Mouse (Mus musculus) mature B cell (primary cell): Measurements from ENCODE around the gene Fmnl3.

Experiments
- in situ Hi-C: fragments of 300-500 bp; cut with MboI; formaldehyde crosslinking; loops from 2 replicates; pipeline ENCODE4 v1.14.3; 2019

The Fmnl3 gene

DNA sequence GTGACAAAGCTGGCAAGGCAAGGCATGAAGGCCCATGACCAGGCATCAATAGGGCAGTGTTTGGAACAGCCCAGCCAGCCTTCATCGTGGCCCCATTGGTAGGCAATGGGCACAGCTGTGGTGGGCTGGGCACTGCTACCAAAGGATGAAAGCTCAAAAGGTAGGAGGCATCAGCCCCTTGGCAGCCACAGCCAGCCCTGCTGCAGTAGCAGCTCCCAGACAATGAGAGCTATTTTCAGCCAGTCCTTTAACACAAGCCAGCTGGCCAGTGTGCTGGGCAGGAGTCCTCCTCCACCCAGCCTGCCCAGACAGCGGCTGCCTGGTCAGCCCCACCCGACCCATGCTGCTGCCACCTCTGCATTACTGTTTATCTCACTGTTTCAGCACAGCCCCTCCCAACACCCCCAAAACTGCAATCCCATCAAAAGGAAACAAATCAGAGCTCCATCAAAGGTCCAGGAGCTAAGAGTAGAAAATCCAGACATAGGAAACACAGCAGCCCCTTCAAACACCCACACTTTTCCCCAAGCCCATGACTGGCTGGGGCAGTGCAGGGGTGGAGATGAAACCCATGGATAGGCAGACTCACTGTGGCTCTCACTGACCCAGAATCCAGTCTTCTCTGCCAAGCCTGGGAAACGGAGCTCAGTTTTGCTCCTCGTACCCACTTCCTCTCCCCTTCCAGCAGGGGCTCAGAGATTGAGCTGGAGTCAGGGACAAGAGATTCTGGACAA is 26.7 kb downstream of the Fmnl3 start:
- in situ Hi-C loops: no loop called here

DNA sequence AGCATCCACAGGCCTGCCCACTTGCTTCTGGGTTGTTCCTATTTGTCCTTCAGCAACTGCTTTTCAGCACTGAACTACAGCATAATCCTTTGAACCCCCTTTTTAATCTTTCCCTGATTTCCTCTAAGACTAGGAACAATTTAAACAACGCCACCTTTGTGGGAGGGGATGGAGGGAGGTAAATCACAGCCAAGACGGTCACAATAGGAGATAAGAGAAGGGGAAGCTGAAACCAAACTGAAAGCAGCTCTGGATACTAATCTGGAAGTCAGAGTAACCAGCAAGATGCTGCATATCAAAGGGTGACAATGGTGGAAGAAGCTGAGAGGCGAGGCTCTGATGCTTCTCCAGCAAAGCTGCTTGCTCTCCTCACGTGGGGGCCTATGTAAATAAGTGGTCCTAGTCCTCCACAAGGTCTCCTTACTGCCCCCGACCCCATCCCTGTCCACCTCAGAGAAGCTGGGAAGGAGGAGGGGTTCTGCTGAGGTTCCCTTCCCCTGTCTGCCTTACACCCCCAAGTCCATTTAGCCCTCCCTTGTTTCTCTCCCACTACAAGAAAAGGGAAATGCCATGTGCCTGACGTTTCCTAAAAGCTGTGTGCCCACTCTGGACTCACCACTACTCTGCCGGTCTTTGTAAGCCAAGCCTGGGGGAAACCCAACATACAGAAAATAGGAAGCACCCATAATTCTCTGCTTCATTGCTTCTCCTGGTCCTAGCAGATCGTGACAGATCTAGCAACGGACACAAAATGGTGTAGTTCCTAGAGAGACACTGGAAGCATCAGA is 27.9 kb downstream of the Fmnl3 start:
- in situ Hi-C loops: no loop called here

DNA sequence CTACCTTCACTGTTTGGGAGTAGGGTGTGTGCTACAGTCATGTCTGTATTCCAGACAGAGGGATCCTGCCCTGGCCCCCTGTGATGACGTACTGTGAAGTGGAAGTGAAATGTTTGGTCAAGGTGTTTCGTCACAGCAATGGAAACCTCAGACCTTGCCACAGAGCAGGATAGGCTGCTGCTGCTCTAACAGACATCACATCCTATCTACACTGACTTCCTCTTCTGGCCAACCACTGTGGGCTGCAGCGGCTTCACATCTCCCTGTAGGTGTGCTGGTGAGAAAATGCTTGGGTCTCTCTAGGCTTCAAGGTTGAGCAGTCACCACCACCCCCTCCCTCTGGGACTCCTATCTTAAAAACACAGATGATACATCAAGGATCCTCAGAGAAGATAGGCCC is 29.2 kb downstream of the Fmnl3 start:
- in situ Hi-C loops: no loop called here

DNA sequence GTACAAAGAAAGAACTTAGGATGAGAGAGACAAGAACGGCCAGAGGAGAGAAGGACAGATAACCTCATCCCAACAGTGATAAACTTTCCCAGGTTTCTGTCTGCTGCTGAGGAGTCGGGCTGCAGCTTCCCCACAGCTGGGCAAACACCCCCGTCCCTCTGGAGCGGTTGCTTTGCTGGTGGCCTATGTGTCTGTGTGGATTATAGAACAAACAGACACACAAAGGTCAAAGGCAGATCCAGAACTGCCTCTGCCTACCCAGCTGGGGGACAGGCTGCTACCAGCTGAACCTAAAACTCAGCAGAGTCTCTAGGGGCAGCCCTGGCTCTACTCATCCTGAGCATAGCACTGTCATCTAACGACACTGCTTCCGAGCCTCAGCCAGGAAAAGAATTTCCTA is 30.6 kb downstream of the Fmnl3 start:
- in situ Hi-C loops: no loop called here

DNA sequence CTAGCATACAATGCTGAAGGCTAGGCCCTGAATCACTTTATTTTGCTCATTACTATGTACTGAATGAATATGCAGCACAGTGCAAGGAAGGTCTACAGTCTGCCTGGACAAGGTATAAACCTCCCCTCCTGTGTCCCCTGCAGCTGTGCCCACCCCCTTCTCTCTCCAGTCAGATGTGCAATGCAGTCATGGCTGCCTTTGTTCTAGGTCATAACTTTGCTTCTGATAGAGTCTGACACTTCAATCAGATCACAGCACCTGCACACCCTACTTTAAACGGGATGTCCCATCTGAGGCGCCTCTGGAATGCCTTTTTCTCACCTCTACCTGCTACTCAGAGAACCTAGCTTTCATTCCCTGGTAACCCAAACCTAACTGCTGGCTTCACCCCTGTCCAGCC is 31.4 kb downstream of the Fmnl3 start:
- in situ Hi-C loops: no loop called here

DNA sequence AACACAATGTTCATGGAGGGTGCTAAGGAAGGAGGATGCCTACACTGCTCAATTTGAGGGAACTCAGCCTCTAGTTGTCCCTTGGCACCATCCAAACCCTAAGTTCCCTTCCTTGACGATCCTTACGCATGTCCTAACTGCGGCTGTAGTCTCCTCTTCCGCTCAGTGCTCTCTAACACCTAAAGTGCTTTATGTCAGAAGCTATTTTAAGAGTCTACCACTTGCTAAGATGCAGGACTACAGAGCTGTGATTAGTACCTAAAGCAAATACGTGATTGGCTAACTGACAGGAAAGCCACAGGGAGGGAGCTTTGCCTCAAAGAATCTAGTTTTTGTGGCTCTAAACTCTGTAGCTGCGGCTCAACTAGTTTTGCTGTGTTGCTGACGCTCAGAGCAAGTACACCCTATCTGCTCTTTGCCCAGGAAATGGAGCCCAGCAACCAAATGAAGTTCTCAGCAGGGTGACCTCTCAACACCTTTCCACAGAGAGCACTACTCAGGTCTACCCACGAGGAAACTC is 34.4 kb downstream of the Fmnl3 start:
- in situ Hi-C loops: no loop called here

DNA sequence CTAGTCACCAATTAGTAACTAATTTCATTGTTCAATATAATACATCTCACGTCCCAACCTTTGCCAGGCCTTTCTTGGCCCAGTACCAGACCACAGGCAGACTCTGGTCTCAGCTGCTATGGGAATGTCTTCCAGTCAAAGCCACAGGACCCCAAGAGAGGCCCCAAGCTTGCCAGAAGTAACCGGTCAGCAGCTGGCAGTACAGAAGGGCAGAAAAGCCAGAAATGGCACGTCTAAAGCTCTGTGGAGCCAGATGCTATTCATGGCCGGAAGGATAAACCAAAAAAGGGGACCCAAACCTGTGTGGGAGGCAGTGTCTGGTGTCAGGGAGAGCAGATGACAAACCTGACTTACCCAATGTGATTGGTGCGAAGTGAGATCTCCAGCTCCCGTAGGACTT is 35.8 kb downstream of the Fmnl3 start:
- in situ Hi-C loops: loop anchor here (5.0 kb wide), 1 partner anchor 33 kb away; no protein-coding TSS in a partner anchor

DNA sequence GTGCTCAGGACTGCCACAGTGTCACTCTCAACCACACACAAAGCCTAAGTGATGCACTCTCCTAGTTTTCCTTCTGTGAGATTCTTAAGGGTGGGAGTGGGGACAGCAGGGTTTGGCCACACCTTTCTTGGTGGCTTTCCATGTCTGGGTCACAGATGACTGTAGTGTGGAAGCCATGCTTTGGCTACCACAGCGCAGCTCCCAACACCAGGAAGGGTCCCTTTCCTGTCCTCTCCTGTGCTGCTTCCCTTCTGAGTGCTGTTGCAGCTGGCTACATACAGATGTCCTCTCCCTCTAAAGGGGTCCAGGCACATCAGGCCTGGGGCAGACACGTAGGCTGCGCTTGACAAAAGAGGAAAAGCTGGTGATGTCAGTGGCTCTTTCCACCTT is 36.6 kb downstream of the Fmnl3 start:
- in situ Hi-C loops: loop anchor here (5.0 kb wide), 1 partner anchor 34 kb away; no protein-coding TSS in a partner anchor

DNA sequence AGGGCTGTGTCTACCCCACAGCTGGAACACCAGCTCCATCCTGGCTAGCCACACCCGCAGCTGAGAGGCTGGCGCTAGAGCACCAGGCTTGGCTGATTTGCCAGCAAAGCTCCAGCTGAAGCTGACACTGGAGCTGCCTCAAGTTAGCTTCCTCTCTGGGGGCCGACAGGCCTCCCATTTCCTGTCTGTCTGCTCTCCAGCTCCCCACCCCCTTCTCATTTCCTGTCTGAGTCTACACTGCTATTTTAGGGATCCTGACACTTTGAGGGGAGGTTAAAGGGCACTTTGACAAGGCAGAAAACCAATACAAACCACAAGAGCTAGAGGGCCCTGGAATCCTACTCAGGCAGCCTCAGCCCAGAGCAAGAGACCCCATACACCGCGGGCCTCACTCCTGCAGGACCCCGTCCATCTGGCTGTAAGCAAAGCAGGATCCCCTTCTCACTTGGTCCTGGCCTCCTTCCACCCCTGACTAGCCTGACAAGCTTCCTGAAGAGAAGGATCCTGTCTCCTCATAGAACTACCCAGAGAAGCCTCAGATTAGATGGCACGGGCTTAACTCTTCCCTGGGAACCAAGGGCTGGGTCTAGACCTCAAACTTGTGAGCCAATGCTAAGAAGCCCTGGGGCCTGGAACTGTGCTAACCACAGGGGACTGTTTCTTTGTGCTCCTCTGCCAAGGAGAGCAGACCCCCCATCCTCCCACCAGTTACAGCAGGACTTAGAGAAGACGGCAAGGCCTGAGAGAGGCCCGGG is 37.2 kb downstream of the Fmnl3 start:
- in situ Hi-C loops: loop anchor here (5.0 kb wide), 1 partner anchor 34 kb away; no protein-coding TSS in a partner anchor

DNA sequence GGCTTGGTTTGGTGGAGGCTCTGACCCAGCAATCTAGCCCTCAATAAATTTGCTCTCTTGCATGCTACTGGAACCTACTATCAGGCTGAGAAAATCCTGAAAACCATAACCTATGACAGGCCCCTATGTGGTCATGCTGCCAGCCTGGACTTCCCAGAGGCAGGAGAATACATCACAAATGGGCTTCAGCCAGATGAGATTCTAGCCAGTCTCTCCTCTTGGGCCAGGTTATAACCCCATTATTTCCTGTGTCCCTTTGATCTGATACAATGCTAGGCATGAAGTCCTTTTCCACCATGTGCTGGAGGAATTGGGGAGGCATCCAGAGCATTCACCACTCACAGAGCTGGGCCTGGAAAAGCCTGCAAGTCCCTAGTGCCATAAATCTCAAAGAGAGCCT is 38.2 kb downstream of the Fmnl3 start:
- in situ Hi-C loops: loop anchor here (5.0 kb wide), 1 partner anchor 35 kb away; no protein-coding TSS in a partner anchor

DNA sequence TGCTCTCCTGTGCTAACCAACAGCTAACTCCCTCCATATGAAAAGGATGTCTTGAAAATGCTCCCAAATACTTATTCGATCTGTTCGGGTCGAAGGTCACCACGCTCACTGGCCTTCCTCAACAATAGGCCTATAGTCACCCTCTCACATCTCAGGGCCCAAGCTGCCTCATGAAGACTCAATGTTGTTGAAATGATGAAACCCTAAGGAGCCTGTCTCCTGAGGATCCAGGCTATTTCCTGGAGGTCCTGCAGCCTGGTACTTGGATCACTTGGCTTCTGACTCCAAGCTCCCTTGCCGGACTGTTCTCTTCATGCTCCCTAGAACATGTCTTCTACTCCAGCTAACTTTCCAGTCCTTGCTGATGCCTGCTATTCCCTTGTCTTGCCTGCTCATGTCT is 38.9 kb downstream of the Fmnl3 start:
- in situ Hi-C loops: loop anchor here (5.0 kb wide), 1 partner anchor 36 kb away; no protein-coding TSS in a partner anchor

DNA sequence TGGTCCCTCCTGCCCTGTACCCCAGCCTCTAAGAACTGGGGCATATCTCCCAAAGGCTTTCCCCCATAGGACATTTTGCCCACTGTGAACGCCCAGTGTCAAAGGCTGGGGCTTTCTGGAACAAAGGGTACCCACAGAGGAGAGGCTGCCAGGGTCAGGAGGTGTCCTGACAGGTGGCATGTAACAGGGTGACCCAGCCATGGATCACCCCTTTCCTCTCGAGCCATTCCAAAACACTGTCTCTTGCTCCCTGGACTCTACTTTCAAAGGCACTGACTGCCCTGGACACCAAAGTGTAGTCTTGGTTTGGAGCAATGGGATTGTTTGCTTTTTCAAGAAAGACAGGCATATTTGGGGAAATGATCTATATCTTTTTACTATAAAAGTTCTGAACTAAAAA is 40.0 kb downstream of the Fmnl3 start:
- in situ Hi-C loops: loop anchor here (5.0 kb wide), 1 partner anchor 37 kb away; no protein-coding TSS in a partner anchor

DNA sequence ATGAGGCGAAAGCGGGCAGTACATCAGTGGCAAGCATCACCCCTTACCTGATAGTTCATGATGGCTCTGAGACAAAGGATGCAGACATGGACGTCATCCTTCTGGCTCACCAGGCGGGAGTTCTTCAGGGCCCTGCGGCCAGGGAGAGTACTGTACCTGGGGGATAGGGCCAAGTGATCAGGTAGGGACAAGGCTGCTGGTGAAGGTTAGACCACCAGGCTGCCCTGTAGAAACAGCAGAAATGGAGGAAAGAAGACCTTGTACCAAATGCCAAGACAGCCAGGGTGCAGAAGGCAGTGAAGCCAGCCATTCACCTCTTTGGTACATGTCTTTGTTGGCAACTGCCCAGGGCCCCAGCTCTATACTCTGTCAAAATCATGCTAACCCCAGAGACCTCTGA is 42.3 kb downstream of the Fmnl3 start:
- in situ Hi-C loops: no loop called here

DNA sequence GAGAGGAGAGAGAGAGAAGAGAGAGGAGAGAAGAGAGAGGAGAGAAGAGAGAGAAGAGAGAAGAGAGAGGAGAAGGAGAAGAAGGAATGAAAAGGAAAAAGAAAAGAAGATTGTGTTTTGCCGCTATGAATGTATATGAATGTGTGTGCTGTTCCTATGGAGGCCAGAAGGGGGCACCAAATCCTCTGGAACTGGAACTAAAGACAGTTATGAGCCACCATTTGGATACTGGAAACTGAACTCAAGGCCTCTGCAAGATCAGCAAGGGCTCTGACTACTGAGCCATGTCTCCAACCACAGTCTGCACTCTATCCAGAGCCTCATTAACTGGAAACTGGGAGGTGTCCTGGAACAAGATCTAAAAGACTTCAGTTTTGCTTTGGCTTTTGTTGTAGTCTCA is 43.3 kb downstream of the Fmnl3 start:
- in situ Hi-C loops: no loop called here

DNA sequence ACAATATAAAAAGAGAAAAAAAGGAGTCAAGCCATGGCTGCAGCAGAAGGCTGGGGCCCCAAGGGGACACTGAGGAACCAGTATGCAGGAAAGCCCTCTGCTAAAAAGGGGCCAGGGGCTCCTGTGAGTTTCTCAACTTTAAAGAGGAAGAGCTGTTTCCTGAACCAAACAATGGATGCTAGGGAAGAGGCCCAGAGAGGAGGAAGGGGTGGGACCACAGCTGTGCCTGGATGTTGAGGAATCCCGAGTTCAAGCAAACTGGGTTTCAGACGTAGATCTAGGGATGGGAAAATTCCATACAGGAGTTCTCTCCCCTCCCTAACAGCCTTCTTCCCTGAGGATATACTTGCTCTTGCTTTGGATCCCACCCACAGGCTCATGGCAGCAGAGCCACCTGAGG is 43.9 kb downstream of the Fmnl3 start:
- in situ Hi-C loops: no loop called here

DNA sequence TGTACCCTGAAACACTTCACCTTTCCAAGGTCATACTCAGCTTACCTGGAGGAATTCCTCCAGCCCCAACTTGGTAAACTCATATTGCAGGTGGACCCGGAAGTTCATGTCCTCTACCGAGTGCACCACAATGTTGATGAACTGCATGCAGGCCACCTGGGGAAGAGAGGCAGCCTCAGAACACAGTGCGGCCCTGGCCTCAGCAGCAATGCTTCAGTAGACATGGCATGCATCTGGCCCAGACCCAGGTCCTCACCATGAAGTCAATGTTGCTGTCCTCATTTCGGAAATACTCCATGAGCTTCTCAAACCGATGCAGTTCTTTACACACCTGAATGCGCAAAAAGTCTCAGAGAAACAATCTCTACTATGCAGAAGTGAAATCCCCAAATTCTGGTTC is 44.7 kb downstream of the Fmnl3 start:
- in situ Hi-C loops: no loop called here

DNA sequence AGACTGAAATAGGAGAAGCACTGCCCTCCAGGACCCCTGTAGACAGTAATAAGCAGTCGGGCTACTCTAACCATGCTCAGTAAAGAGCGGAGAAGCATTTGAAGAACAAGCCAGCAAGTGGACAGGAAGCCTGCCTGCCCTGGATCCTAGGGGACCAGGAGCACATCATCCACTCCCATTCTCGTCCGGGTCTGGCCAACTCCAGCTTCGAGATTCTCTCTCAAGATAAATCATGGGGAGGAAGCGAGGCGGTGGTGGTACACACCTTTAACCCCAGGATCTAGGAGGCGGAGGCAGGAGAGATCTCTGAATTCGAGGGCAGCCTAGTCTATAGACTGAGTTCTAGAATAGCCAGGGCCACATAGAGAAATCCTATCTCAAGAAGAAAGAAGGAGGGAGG is 46.1 kb downstream of the Fmnl3 start:
- in situ Hi-C loops: no loop called here

DNA sequence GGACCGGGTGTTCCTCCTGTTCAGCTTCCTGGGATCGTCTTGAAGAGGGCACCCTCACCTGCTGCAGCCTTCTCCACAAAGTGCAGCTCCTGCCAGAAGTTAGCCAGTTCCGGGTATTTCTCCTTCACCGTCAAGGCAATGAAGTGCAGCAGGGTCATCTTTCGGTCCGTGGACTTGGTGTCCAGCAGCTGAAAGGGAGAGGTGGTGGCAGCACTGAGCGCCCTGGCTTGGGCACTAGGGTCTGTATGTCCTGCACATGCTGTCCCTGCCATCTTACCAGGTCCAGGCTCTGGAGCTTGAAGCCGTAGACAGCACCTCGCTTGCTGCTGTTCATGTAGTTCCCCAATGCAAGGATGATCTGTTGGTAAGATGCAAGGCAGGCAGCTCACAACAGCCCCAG is 49.3 kb downstream of the Fmnl3 start:
- in situ Hi-C loops: no loop called here

DNA sequence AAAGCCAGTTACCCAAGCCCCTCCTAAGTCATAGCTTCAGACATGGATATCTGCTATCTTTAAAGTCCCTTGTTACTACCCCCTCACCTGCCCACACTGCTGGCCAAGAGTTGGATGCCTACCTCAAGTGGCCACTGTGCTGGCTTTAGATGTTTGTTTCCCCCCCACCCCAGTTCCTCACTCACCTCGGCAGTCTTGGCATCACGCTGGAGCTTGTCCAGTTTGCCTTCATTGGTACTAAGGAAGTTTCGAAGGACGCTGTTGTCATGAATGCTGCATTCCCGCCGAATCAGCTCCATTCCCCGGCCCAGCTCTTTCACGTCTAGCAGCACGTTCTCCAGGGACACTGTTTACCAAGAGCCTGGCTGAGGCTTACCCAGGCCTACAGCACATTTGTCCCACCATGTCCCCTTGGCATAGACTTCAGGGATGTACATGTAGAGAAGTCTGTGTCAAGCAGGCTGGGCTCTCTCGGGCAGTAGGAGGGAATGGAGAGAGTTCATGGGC is 50.1 kb downstream of the Fmnl3 start:
- in situ Hi-C loops: no loop called here

DNA sequence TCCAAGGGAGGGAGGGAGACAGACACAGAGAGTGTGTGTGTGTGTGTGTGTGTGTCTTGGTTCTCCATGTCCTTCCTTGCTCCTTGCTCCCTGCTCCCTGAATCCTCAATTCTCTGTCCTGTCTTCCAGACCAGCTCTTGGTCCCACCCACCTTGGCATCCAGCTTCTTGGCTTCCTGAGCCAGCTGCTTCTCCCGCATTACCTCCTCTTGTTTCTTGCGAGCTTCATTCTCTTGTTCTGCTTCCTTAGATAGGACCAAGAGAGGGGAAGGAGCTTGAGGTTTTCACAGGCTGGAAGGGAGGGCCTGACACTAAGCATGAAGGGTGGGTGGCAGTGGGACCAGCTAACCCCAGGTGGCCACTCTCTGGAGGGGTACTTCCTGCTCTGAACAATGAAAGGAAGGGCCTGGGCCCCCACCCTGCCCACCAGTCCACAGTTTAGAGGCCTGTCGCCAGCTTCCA is 50.8 kb downstream of the Fmnl3 start:
- in situ Hi-C loops: no loop called here

DNA sequence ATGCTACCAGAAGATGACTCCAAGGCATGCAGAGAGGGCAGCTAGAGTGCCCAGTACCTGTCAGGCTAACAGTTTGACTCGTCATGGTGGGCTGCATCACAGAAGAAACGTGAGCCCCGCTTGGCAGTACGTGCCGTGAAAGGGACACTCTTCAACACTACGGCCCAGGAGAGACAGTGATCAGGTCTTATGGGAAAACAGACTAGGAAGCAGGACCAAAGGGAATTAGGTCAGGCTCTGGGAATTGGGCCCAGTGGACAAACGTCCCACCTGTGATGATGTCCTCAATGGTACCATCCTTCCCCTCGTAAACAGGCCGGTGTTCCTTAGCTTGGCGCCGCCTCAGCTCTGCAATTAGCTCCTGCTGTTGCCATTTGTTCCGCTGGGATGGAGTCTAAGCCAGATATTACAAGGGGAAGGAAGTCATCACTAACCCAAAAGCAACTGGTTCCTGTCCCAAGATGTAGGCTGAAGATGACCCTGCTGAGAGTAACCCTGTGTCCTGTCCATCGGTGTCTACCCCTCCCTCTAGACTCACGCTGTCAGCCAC is 51.3 kb downstream of the Fmnl3 start:
- in situ Hi-C loops: no loop called here

DNA sequence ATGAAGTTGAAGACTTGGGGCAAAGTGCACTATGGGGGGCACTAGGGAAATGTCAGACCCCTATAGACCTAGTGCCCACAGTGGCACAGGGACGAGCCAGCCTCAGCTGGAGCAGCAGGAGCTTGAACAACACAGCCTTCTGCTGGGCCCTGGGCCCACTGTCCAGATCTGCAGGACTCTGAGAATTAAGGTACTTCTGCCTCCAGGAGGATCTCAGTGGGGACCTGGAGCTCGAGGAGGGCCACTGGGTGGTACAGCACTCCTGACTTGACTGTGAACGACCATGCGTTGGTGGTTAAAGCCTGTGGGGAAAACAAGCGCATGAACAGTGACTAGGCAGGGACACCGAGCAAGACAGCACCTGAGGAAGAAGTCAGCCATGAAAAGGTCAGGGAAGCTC is 52.2 kb downstream of the Fmnl3 start:
- in situ Hi-C loops: no loop called here
